Mouse (Mus musculus) kidney, adult 2 months (tissue): ENCODE measurements at regions not wholly inside any gene's neighbourhood (a gene's known extent, or its start where the extent isn't known, plus 50 kb on each side); places are given as distances from the start of the nearest gene placed in this dataset.

Source experiments
- DNase-seq: peaks from one replicate; pipeline ENCODE4 v3.0.0; 2021
- H3K27ac ChIP-seq: fragments of 200-500 bp; 2 replicates; pipeline ENCODE4 v1.5.1; 2012; ENCODE audit warnings: low read depth, low read length, control low read depth, inconsistent platforms; ENCODE audit not compliant: insufficient read depth
- H3K27me3 ChIP-seq: fragments of 200-500 bp; replicated peaks from 2 replicates; pipeline ENCODE4 v1.6.1; 2012; ENCODE audit warnings: mild to moderate bottlenecking, moderate library complexity, low read length, inconsistent platforms; ENCODE audit not compliant: control insufficient read depth, insufficient read depth
- H3K36me3 ChIP-seq: fragments of 200-500 bp; 2 replicates; pipeline ENCODE4 v1.6.1; 2012; ENCODE audit warnings: mild to moderate bottlenecking, moderate library complexity, low read length, inconsistent platforms; ENCODE audit not compliant: control insufficient read depth, insufficient read depth
- H3K4me1 ChIP-seq: fragments of 200-500 bp; 2 replicates; pipeline ENCODE4 v1.6.1; 2011; ENCODE audit warnings: low read length; ENCODE audit not compliant: control insufficient read depth, insufficient read depth
- H3K4me3 ChIP-seq: fragments of 200-500 bp; 2 replicates; pipeline ENCODE4 v1.5.1; 2011; ENCODE audit warnings: mild to moderate bottlenecking, low read depth, low read length, control low read depth; ENCODE audit not compliant: insufficient read depth
- CTCF ChIP-seq: fragments of 200-500 bp; conservative IDR thresholded peaks from 2 replicates; pipeline ENCODE4 v1.5.1; 2011; ENCODE audit warnings: low read depth, mild to moderate bottlenecking, control low read depth, low read length, moderate library complexity, mixed read lengths; ENCODE audit not compliant: insufficient read depth, insufficient read length
- POLR2A ChIP-seq: fragments of 200-500 bp; IDR thresholded peaks from one replicate; pipeline ENCODE4 v1.6.1; 2011; ENCODE audit warnings: low read depth, low read length, control low read depth
- WGBS: fragments of 180-500 bp; shearing (Covaris S2); methylation state at CpG from one replicate; pipeline ENCODE4 v1.1.7; 2018; 5-methylcytosine and 5-hydroxymethylcytosine counted together

- no peak for DNase-seq
- Histone ChIP-seq H3K4me1 (no peaks in the 10 kb centered on the region), H3K36me3 (no peaks in the 10 kb centered on the region), H3K27me3 (no peaks in the 10 kb centered on the region), H3K27ac (no peak overlapping the region), H3K4me3 (no peak overlapping the region)
- WGBS = 83% methylated on average over 2 of the region's 2 CpGs
- TF ChIP-seq POLR2A (no peak), CTCF (no peak)
These were observed 483.5 kb upstream of the Kif18a start for GRCm38 (mm10) chr2:108796816-108797581.

GRCm38 (mm10) chr2:108812367-108812766 is 468.2 kb upstream of the Kif18a start:
- Histone ChIP-seq H3K4me1 (no peaks in the 10 kb centered on the region), H3K36me3 (no peaks in the 10 kb centered on the region), H3K27ac (no peak overlapping the region), H3K4me3 (no peak overlapping the region), H3K27me3 (no peaks in the 10 kb centered on the region)
- no peak for DNase-seq
- TF ChIP-seq CTCF (no peak), POLR2A (no peak)

GRCm38 (mm10) chr2:108813040-108813566 is 467.4 kb upstream of the Kif18a start:
- no peak overlapping the region for H3K4me3 ChIP-seq

GRCm38 (mm10) chr2:108816579-108816978 is 464.0 kb upstream of the Kif18a start:
- Histone ChIP-seq H3K27me3 (no peaks in the 10 kb centered on the region), H3K27ac (no peak overlapping the region), H3K36me3 (no peaks in the 10 kb centered on the region), H3K4me3 (no peak overlapping the region), H3K4me1 (no peaks in the 10 kb centered on the region)
- no peak for DNase-seq
- TF ChIP-seq POLR2A (no peak), CTCF (no peak)

More at GRCm38 (mm10) chr2:108813040-108813566, 467.4 kb upstream of the Kif18a start:
- TF ChIP-seq CTCF = no peak
- TF ChIP-seq POLR2A = no peak
- Histone ChIP-seq H3K36me3 (no peaks in the 10 kb centered on the region), H3K4me1 (no peaks in the 10 kb centered on the region), H3K27ac (no peak overlapping the region), H3K27me3 (no peaks in the 10 kb centered on the region)
- WGBS = 69% methylated on average over 6 of the region's 6 CpGs
- DNase-seq = no peak

- Histone ChIP-seq H3K36me3 (no peaks in the 10 kb centered on the region), H3K27ac (no peak overlapping the region), H3K27me3 (no peaks in the 10 kb centered on the region), H3K4me1 (no peaks in the 10 kb centered on the region; the same call in 1 of the 2 replicates), H3K4me3 (no peak overlapping the region)
- no peak for DNase-seq
- no peak for TF ChIP-seq CTCF
These were observed 456.5 kb upstream of the Kif18a start for GRCm38 (mm10) chr2:108824025-108824424.

GRCm38 (mm10) chr2:108825981-108826380 is 454.6 kb upstream of the Kif18a start:
- H3K36me3 ChIP-seq = no peaks in the 10 kb centered on the region
- TF ChIP-seq POLR2A (no peak), CTCF (no peak)
- no peak for DNase-seq
- no peaks in the 10 kb centered on the region for H3K27me3 ChIP-seq
- no peak overlapping the region for H3K4me3 ChIP-seq
- WGBS = 51% methylated on average over 5 of the region's 5 CpGs
- H3K4me1 ChIP-seq = no peaks in the 10 kb centered on the region; the same call in 1 of the 2 replicates
- no peak overlapping the region for H3K27ac ChIP-seq

- no peak for DNase-seq
- no peak overlapping the region for H3K27ac ChIP-seq
- no peaks in the 10 kb centered on the region for H3K36me3 ChIP-seq
- no peak overlapping the region for H3K4me3 ChIP-seq
- TF ChIP-seq POLR2A = no peak
- TF ChIP-seq CTCF = no peak
- no peaks in the 10 kb centered on the region for H3K27me3 ChIP-seq
- 17% methylated on average over 12 of the region's 12 CpGs for WGBS
- no peaks in the 10 kb centered on the region; the same call in 1 of the 2 replicates for H3K4me1 ChIP-seq
These were observed 453.3 kb upstream of the Kif18a start for GRCm38 (mm10) chr2:108827106-108827838.
